Mouse (Mus musculus) kidney, adult 2 months (tissue): ENCODE measurements at regions not wholly inside any gene's neighbourhood (a gene's known extent, or its start where the extent isn't known, plus 50 kb on each side); places are given as distances from the start of the nearest gene placed in this dataset.

Source experiments
- DNase-seq: peaks from one replicate; pipeline ENCODE4 v3.0.0; 2021
- H3K27ac ChIP-seq: fragments of 200-500 bp; 2 replicates; pipeline ENCODE4 v1.5.1; 2012; ENCODE audit warnings: low read depth, low read length, control low read depth, inconsistent platforms; ENCODE audit not compliant: insufficient read depth
- H3K27me3 ChIP-seq: fragments of 200-500 bp; replicated peaks from 2 replicates; pipeline ENCODE4 v1.6.1; 2012; ENCODE audit warnings: mild to moderate bottlenecking, moderate library complexity, low read length, inconsistent platforms; ENCODE audit not compliant: control insufficient read depth, insufficient read depth
- H3K36me3 ChIP-seq: fragments of 200-500 bp; 2 replicates; pipeline ENCODE4 v1.6.1; 2012; ENCODE audit warnings: mild to moderate bottlenecking, moderate library complexity, low read length, inconsistent platforms; ENCODE audit not compliant: control insufficient read depth, insufficient read depth
- H3K4me1 ChIP-seq: fragments of 200-500 bp; 2 replicates; pipeline ENCODE4 v1.6.1; 2011; ENCODE audit warnings: low read length; ENCODE audit not compliant: control insufficient read depth, insufficient read depth
- H3K4me3 ChIP-seq: fragments of 200-500 bp; 2 replicates; pipeline ENCODE4 v1.5.1; 2011; ENCODE audit warnings: mild to moderate bottlenecking, low read depth, low read length, control low read depth; ENCODE audit not compliant: insufficient read depth
- CTCF ChIP-seq: fragments of 200-500 bp; conservative IDR thresholded peaks from 2 replicates; pipeline ENCODE4 v1.5.1; 2011; ENCODE audit warnings: low read depth, mild to moderate bottlenecking, control low read depth, low read length, moderate library complexity, mixed read lengths; ENCODE audit not compliant: insufficient read depth, insufficient read length
- POLR2A ChIP-seq: fragments of 200-500 bp; IDR thresholded peaks from one replicate; pipeline ENCODE4 v1.6.1; 2011; ENCODE audit warnings: low read depth, low read length, control low read depth
- WGBS: fragments of 180-500 bp; shearing (Covaris S2); methylation state at CpG from one replicate; pipeline ENCODE4 v1.1.7; 2018; 5-methylcytosine and 5-hydroxymethylcytosine counted together

GRCm38 (mm10) chr3:41132889-41133288 is 50.0 kb upstream of the Pgrmc2 start:
- peak; percentile 62 for DNase-seq
- TF ChIP-seq POLR2A, result no peak
- no peak for TF ChIP-seq CTCF
- H3K4me1 ChIP-seq, result peaks cover 2% of the 10 kb centered on the region; the same call in 1 of the 2 replicates
- WGBS, result 26% methylated on average over 6 of the region's 6 CpGs
- peak overlapping the region; percentile 22; the same call in 1 of the 2 replicates for H3K27ac ChIP-seq
- no peaks in the 10 kb centered on the region for H3K27me3 ChIP-seq
- no peaks in the 10 kb centered on the region for H3K36me3 ChIP-seq
- no peak overlapping the region for H3K4me3 ChIP-seq
